Mouse (Mus musculus) kidney, adult 2 months (tissue): ENCODE results near the gene Psip1. TPM values are rescaled to one million over a fixed set of nuclear protein-coding genes. Genes with fewer than 3 reads are reported as not detected.

ENCODE experiments used
- DNase-seq: peaks from one replicate; pipeline ENCODE4 v3.0.0; 2021
- H3K27ac ChIP-seq: fragments of 200-500 bp; 2 replicates; pipeline ENCODE4 v1.5.1; 2012; ENCODE audit warnings: low read depth, low read length, control low read depth, inconsistent platforms; ENCODE audit not compliant: insufficient read depth
- H3K27me3 ChIP-seq: fragments of 200-500 bp; replicated peaks from 2 replicates; pipeline ENCODE4 v1.6.1; 2012; ENCODE audit warnings: mild to moderate bottlenecking, moderate library complexity, low read length, inconsistent platforms; ENCODE audit not compliant: control insufficient read depth, insufficient read depth
- H3K36me3 ChIP-seq: fragments of 200-500 bp; 2 replicates; pipeline ENCODE4 v1.6.1; 2012; ENCODE audit warnings: mild to moderate bottlenecking, moderate library complexity, low read length, inconsistent platforms; ENCODE audit not compliant: control insufficient read depth, insufficient read depth
- H3K4me1 ChIP-seq: fragments of 200-500 bp; 2 replicates; pipeline ENCODE4 v1.6.1; 2011; ENCODE audit warnings: low read length; ENCODE audit not compliant: control insufficient read depth, insufficient read depth
- H3K4me3 ChIP-seq: fragments of 200-500 bp; 2 replicates; pipeline ENCODE4 v1.5.1; 2011; ENCODE audit warnings: mild to moderate bottlenecking, low read depth, low read length, control low read depth; ENCODE audit not compliant: insufficient read depth
- CTCF ChIP-seq: fragments of 200-500 bp; conservative IDR thresholded peaks from 2 replicates; pipeline ENCODE4 v1.5.1; 2011; ENCODE audit warnings: low read depth, mild to moderate bottlenecking, control low read depth, low read length, moderate library complexity, mixed read lengths; ENCODE audit not compliant: insufficient read depth, insufficient read length
- POLR2A ChIP-seq: fragments of 200-500 bp; IDR thresholded peaks from one replicate; pipeline ENCODE4 v1.6.1; 2011; ENCODE audit warnings: low read depth, low read length, control low read depth
- WGBS: fragments of 180-500 bp; shearing (Covaris S2); methylation state at CpG from one replicate; pipeline ENCODE4 v1.1.7; 2018; 5-methylcytosine and 5-hydroxymethylcytosine counted together
- polyA plus RNA-seq: library from polyadenylated mRNA; depleted of rRNA; stranded (reverse); fragments of >200 nt; gene quantifications from 2 replicates; pipeline ENCODE4 v1.2.3, GENCODE M21; 2012

The Psip1 gene
- polyA plus RNA-seq, 1 experiment, result 11.0 TPM

GRCm38 (mm10) chr4:83464827-83465226 is 21.4 kb downstream of the Psip1 start:
- no peak for DNase-seq
- Histone ChIP-seq H3K36me3 (peaks cover 1% of the 10 kb centered on the region), H3K27me3 (no peaks in the 10 kb centered on the region), H3K4me1 (no peaks in the 10 kb centered on the region), H3K27ac (no peak overlapping the region), H3K4me3 (no peak overlapping the region)
- 94% methylated on average over 7 of the region's 7 CpGs for WGBS
- no peak for TF ChIP-seq POLR2A
- no peak for TF ChIP-seq CTCF

GRCm38 (mm10) chr4:83460106-83460505 is 26.2 kb downstream of the Psip1 start:
- Histone ChIP-seq H3K27ac (no peak overlapping the region), H3K36me3 (peaks cover 6% of the 10 kb centered on the region), H3K4me3 (no peak overlapping the region), H3K4me1 (no peaks in the 10 kb centered on the region), H3K27me3 (no peaks in the 10 kb centered on the region)
- no peak for TF ChIP-seq CTCF
- TF ChIP-seq POLR2A, result no peak
- 91% methylated on average over 5 of the region's 5 CpGs for WGBS
- no peak for DNase-seq

GRCm38 (mm10) chr4:83450785-83451184 is 35.5 kb downstream of the Psip1 start:
- Histone ChIP-seq H3K27me3 (no peaks in the 10 kb centered on the region), H3K4me1 (no peaks in the 10 kb centered on the region), H3K27ac (no peak overlapping the region), H3K36me3 (peaks cover 15% of the 10 kb centered on the region), H3K4me3 (no peak overlapping the region)
- 85% methylated on average over 4 of the region's 4 CpGs for WGBS
- DNase-seq, result no peak
- TF ChIP-seq CTCF (no peak), POLR2A (no peak)

GRCm38 (mm10) chr4:83441050-83441449 is 45.2 kb downstream of the Psip1 start:
- Histone ChIP-seq H3K36me3 (peaks cover 2% of the 10 kb centered on the region; the same call in 1 of the 2 replicates), H3K27me3 (no peaks in the 10 kb centered on the region), H3K4me3 (no peak overlapping the region), H3K27ac (no peak overlapping the region), H3K4me1 (no peaks in the 10 kb centered on the region)
- no peak for TF ChIP-seq CTCF
- no peak for TF ChIP-seq POLR2A
- DNase-seq, result no peak
- 81% methylated on average over 4 of the region's 4 CpGs for WGBS

GRCm38 (mm10) chr4:83439045-83439444 is 47.2 kb downstream of the Psip1 start:
- H3K27ac ChIP-seq, result no peak overlapping the region
- peaks cover 6% of the 10 kb centered on the region for H3K36me3 ChIP-seq
- TF ChIP-seq POLR2A (no peak), CTCF (no peak)
- no peak for DNase-seq
- 49% methylated on average over 5 of the region's 5 CpGs for WGBS
- H3K4me1 ChIP-seq, result no peaks in the 10 kb centered on the region
- no peaks in the 10 kb centered on the region for H3K27me3 ChIP-seq
- H3K4me3 ChIP-seq, result no peak overlapping the region

GRCm38 (mm10) chr4:83438116-83438515 is 48.1 kb downstream of the Psip1 start:
- no peaks in the 10 kb centered on the region for H3K4me1 ChIP-seq
- peaks cover 6% of the 10 kb centered on the region for H3K36me3 ChIP-seq
- no peak for DNase-seq
- TF ChIP-seq CTCF (no peak), POLR2A (no peak)
- H3K4me3 ChIP-seq, result no peak overlapping the region
- no peaks in the 10 kb centered on the region for H3K27me3 ChIP-seq
- no peak overlapping the region for H3K27ac ChIP-seq

GRCm38 (mm10) chr4:83436375-83436774 is 49.9 kb downstream of the Psip1 start:
- Histone ChIP-seq H3K27ac (no peak overlapping the region), H3K27me3 (no peaks in the 10 kb centered on the region), H3K4me1 (no peaks in the 10 kb centered on the region), H3K36me3 (peaks cover 4% of the 10 kb centered on the region), H3K4me3 (no peak overlapping the region)
- no peak for DNase-seq
- WGBS, result 95% methylated on average over 8 of the region's 8 CpGs
- TF ChIP-seq CTCF (no peak), POLR2A (no peak)

- H3K4me3 ChIP-seq, result no peak overlapping the region
- no peaks in the 10 kb centered on the region for H3K4me1 ChIP-seq
- 90% methylated on average over 6 of the region's 6 CpGs for WGBS
- DNase-seq, result no peak
- H3K27me3 ChIP-seq, result no peaks in the 10 kb centered on the region
- TF ChIP-seq CTCF (no peak), POLR2A (no peak)
- peaks cover 8% of the 10 kb centered on the region for H3K36me3 ChIP-seq
- no peak overlapping the region for H3K27ac ChIP-seq
Observed at GRCm38 (mm10) chr4:83432901-83433300, 53.4 kb downstream of the Psip1 start.
